Mouse (Mus musculus): ENCODE data around the gene Ctdspl.

Gene Ctdspl

DNA sequence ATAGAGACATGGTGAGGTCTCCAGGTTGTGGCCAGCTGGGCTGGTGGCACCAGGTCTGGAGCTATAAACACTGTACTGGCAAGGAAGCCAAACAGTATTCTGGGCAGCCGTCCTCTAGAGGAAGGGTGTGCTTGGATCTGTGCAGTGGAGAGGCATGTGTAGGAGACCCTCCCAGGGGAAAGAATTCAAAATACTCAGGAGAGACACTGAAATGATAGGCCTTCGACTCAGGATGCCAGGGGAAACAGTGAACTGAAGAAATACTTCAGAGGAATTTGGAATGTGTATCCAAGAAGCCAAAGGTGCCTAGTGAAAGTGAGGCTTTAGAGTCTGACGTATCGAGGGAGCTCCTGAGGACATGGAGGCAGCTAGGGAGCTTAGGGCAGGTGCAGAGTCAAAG, 23.4 kb downstream of the Ctdspl start:
- no peak for DNase-seq (ENCODE audit: low spot score)

DNA sequence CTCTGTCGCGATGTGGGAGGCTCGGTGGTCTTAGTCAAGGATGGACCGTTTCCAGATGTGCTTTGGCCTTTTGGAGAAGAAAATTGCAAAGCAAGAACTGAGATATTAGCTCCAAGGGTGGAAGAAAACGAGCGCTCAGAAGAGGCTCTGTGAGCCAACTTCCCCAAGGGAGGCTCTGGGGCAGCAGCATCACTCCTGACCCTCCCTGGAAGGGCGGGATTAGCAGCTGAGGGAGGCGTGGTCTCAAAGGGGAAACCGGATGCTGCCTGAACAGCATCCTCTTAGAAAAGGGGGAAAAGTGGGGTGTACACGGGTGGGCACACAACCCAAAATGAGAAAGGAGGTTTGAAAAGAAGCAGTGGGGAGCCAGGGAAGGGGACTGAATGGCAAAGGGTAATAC, 23.8 kb downstream of the Ctdspl start:
- no peak for DNase-seq (ENCODE audit: low spot score)

DNA sequence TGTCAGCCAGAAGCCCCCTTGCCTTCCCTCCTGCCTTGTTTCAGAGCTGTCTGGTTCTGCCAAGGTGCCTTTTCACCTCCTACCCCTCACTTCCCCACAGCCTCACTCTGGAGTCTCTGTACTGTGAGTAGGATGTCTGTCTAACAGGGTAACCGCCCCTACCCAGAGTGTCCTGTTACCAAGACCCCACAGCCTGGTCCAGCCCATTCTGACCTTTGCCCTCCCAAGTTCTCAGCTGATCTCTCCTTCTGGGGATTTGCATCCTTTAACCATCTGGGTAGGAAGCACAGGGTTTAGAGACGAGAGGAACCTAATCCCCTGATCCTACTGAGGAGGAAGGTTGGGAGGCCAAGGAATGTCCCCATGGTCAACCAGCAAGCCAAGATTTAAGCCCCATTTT, 24.5 kb downstream of the Ctdspl start:
- no peak for DNase-seq (ENCODE audit: low spot score)

DNA sequence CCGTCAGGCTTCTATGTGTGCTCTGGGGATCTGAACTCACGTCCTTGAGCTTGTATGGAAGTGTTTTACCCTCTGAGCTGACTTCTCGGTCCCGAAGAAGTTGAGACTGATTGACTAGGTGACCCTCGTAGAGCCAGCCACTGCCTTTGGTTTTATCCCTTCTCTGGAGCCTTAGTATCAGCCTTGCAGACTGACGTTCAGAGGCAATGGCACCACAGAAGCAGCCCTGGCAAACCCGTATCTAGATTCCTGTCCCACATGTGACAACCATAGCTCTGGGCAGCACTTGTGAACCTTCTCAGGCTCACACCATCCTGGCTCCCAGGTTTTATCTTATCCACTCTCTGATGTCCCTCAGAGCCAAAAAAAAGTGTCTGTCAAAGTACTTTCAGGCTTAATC, 25.1 kb downstream of the Ctdspl start:
- no peak for DNase-seq (ENCODE audit: low spot score)

DNA sequence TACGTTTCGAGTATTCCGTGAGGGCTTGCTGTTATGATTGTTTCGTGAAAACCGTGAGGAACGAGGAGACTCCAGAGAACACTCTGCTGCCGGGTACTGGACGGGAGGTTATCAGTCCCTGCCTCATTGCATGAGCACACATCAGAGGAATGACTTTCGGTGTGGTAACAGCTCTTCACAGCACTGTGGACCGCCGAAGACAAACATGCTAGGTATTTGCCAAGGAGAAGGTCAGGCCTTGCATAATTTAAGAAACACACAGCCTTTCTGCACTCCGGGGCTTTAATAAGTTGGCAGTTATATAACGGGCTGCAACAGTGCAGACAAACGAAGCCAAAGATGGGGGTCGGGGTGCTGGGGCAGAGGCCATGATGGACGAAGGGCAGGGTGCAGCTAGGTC, 25.9 kb downstream of the Ctdspl start:
- no peak for DNase-seq (ENCODE audit: low spot score)

DNA sequence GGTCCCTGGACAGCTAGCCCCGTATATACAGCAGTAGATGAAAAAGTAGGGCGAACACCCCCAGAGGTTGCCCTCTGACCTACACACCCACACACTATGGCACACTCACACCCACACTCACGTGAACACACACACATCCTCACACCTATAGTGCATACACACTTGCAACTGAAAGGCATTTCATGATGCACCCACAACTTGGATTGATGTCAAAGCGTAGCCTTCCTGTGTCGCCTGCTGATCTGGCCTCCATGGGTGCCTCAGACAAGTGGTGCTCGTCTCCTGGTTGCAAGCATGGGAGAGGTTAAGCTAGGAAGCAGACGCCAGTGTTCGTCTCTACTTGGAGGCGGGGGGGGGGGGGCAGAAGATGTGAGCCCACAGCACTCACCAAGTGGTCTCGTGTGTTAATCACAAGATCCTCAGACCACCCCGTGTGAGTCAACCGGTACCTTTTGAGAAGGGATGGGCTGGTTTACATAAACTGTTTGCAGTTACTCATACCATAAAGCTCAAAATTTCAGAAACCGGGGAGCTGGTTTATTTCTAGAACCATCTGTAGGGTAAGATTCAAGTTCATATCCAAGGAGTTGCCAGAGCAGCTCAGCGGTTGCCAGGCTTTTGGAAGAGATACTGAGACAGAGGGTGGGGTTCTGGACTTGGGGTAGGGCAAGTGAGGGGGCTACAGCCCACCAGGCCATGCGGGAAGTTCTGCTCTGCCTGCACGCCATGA, 27.4 kb downstream of the Ctdspl start:
- no peak for DNase-seq (ENCODE audit: low spot score)

DNA sequence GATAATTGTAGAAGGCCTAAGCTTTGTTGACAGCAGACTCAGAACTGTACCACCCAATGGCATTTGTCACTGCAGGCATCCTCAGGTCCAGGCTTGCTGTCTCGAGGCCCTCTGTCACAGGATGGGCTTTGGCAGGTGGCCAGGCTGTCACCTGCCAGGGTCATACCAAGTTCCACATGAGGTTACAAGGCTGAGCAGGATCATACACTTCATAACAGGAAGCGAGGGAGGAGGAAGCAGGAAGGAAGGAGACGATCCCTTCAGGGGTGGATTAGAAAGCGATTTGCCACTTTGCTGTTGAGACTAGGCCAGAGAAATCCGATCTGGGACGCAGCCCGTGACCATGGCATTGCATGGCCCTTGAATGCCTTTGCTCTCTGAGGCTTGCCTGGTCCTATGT, 32.5 kb downstream of the Ctdspl start:
- no peak for DNase-seq (ENCODE audit: low spot score)

DNA sequence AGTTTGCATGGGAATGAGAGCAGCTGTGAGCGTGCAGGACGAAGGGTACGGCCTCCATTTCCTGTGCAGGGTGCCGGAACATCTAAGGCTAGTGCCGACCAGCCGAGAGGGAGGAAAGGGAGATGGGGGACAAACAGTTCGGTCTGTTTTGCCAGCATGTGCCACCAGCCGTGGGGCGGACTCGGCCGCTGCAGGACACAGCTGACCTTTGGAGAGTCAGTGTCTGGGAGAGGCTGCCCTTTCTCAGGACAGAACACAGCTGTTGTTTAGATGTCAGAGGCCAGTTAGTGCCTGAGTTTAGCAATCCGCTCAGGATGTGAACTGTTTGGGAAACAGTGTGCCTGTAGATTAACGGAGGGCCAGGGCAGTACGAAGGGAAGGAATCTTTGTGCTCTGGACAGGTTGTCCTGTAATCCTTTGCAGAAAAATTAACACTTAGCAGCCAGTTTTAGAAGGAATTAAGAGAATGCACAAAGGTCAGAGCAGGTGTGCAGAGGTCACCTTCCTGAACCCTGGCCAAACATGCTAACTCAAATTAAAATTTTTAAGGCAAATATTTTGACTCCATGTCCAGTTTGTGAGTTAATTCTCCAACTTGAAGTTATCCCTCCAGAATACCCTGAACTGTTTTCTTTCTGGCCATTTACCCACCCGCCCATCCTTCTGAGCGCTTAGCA, 34.3 kb downstream of the Ctdspl start:
- DNase-seq (ENCODE audit: low spot score): no peak

DNA sequence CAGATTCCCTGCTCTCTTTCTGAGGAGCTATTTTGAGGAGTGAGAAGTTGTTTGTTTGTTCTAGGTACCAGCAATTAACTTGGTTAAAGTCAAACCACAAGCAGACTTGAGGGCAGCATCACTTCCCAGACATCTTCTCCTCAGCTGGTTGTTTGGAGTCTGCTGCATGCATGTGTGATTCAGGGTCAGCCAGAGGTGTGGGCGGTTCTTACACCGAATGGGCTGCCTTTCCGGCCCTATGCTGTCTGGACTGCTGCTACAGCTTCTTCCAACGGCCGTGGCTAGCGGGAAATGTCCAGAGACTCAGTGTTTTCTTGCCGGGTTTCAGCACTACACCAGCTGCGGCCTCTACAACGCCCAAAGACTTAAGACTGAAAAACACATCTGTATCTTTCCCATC, 36.9 kb downstream of the Ctdspl start:
- DNase-seq (ENCODE audit: low spot score): no peak

DNA sequence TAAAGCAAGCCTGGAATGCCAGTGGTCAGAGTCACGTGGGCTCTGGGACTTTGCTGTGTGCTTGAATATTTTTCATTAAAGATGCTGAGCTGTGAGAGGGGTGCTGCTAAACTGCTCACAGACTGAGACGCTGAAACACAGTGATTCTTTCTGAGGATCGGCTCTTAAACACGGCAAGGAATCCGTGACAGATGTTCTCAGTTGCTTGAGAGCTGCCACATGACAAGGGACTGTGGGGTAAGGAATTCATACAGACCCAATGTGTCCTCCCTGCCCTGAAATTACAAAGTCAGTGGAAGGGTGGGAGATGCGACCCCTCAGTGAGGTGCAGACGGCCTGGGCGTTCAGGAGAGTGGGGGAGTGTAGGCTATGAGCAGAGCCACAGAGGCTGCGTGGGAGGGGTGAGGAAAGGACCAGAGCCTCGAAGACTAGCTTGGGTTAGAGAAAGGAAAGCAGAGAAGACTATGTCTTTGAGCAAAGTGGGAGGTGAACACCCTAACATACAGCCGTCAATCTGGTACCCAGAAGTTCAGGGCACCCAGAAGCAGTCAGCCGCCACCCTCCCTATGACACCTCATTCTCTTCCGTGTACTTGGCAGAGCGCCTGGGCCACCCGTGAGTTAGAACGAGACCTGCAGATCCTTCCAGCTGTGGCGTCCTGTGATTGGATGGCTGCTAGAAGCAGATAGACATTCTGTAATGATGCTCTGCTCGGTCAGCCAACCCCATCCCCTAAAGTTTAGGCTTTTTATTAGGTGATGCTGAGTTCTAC, 38.2 kb downstream of the Ctdspl start:
- no peak for DNase-seq (ENCODE audit: low spot score)

DNA sequence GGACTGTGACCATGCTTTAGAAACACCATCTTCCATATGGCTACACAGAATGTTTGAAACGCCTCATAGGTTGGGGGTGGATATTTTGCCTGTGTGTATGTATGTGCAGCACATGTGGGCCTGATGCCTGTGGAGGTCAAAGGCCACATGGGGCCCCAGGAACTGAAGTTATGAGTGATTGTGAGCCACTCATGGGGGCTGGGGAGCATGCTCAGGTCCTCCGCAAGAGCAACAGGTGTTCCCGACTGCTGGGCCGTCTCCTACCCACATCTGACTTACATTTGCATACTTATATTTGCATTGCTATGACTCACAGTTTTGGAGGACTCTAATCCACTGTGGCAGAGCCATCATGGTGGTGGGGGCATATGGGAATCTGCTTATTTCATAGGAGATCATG, 43.6 kb downstream of the Ctdspl start:
- no peak for DNase-seq (ENCODE audit: low spot score)

DNA sequence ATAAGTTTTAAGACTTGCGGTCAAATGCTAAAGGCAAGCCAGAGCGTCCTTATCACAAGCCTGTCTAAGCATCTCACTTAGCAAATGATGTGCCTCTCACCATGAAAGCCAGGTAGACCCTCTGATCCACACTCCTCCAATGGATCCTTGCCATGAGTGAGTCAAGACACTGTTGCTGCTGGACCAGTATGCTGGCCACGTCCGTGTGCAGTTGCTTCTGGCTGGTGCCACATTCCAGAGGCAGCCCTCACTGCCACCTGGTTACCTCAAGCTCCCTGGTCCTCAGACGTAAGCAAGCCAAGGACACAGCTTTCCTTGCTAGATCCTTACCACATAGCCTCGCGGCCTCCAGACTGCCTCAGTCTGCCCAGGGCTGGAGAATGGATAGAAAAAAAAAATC, 46.8 kb downstream of the Ctdspl start:
- no peak for DNase-seq (ENCODE audit: low spot score)

DNA sequence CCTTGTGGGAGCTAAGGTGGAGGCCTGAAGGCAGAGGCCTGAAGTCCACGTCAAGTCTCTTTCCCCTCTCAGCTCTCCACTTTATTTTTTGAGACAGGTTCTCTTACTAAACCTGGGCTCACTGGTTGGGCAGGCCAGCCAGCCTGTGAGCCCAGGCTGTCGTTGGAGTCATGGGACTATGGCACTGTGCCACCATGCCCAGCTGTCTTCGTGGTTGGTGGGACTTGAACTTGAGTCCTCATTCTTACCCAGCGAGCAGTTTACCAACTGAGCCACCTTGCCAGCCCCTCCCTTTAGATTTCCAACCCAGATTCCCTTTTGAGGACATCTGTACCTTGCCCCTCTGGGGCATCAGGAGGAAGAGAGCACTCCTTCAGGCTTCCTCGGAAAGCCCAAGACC, 47.3 kb downstream of the Ctdspl start:
- no peak for DNase-seq (ENCODE audit: low spot score)

DNA sequence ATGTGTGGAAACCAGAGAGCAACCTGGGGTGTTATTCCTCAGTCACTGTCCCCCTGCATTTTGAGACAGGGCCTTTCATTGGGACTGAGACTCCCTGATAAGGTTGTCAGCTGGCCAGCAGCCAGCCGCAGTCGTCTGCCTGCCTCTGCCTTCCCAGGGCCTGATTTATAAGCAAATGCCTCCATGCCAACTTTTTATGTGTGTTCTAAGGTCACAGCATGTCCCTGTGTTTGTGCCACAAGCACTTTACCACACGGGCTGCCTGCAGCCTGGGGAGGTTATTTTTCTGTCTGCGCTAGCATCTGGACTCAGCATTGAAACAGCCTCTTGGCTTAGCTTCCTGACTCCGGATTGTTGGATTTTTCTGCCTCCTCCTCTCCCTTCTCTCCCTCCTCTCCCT, 47.9 kb downstream of the Ctdspl start:
- peak; percentile 47 for DNase-seq (ENCODE audit: low spot score)

DNA sequence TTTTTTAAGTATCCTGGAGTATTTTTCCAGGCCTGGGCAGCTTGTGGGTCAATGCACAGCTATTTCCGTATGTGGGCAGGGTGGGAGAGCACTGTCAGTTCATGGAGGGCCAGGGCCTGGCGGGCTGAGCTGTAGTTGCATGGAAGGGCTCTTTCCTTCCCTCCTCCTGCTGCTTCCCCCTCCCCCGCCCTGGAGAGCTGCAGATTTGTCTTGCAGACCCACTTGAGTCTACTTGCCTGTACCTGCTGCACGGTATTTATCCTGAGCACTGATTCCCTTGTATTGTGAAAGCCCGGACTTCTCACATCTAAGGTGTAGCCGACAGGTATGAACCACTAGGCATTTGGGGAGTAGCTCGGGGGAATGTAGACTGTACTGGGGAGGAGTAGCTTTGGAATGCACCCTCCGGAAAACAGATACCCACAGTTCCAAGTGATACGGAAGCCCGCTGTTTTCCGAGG, 49.0 kb downstream of the Ctdspl start:
- no peak for DNase-seq (ENCODE audit: low spot score)

DNA sequence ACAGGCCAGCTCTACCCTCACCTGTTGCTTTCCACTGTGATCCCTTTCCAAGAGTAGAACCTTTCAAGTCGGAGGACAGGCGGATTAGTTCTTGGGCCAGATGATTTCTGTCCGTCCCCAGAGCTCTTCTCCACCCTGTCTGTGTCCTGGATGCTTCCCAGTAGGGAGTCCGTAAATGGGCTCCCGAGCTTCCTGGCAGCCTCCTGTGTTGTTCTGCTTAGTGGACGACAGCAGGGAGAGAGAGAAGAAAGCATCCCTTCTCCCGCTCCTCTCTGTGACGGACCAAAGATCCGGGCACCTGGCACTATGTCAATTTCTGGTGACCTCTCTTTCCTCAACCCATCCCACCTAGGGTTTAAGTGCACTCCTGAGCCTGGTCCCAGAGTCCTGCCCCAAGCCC, 49.5 kb downstream of the Ctdspl start:
- no peak for DNase-seq (ENCODE audit: low spot score)

DNA sequence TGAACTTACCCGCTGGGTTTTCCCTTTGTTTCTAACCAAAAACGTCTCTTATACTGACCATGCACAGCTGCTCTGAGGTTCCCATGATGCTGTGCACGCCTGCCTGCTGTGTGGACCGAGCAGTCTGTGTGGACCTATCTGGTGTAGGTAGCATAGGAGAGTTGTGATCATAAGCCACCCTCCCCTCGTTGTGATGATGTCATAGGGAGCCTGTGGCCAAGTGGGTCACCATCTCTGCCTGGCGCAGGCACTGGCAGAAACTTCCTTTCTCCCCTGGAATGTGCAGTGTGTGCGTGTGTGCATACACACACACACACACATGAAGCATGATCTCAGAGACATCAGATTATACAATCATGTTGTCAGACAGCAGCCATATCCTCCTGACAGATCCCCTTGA, 50.3 kb downstream of the Ctdspl start:
- no peak for DNase-seq (ENCODE audit: low spot score)

DNA sequence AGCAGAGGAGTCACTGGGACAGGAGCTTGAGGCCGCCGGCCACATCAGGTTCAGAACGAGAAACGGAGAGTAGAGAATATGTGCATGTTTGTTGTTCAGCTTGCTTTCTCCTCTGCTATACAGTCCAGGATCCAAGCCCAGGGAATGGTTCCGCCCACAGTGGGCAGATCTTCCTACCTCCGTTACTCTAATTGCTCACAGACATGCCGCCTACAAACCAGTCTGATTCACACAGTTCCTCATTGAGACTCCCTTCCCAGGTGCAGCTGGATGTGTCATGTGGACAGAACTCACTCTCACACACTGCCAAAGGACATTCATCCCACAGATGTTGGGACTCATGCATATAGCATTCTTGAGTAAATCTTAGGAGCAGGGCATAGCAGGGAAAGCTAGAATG, 51.2 kb downstream of the Ctdspl start:
- DNase-seq (ENCODE audit: low spot score): no peak

DNA sequence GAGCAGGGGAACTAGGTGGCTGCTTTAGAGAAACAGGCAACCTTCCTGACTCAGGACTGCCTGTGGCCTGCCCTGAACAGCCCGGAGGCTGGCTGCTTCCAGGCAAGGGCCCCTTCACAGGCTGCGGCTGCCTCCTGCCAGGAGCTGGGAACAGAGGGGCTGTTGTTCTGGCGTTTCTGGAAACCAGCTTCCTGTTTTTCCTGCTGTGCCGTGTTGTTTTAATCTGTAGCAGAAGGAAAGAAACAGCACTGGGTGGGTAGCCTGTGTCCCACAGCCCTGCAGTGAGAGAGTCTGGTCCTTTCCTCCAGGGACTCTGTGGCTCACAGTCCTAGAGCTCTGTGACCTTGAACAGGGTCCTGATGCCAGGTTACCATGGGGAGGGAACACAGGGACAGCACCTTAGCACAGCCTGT, 54.2 kb downstream of the Ctdspl start:
- peak; percentile 66 for DNase-seq (ENCODE audit: low spot score)

DNA sequence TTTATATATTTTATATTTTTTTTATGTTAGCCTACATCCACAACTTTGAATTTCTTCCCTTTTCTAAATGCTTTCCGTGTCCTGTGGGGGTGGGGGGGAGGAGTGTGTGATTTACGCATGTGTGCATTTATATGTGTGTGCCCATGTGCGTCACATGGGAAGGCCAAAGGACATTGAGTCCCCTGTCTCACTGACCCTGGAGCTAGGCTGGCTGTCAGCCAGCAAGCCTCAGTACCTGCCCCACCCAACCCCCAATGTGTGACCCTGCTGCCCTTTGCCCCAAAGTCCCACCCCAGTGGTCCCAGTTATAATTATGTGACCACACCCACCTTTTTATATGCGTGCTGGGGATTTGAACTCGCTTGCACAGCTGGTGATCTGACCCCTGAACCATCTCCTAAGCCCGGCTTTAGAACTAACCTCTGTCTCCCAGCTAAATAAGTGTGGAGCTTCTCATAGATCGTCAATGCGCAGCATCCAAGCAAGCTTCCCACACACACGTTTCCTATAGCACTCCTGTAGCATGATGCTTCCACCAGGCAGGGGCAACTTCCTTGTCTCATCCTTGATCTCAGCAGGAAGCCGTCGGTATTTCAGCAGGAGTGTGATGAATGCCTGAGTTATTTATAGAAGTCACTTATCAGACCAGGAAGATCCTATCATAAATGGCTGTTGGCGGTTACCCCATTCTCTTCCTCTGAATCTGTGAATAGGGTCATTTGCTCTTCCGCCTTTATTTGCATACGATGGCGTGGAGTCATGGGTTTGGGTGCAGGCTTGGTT, 58.6 kb downstream of the Ctdspl start:
- DNase-seq (ENCODE audit: low spot score): no peak

DNA sequence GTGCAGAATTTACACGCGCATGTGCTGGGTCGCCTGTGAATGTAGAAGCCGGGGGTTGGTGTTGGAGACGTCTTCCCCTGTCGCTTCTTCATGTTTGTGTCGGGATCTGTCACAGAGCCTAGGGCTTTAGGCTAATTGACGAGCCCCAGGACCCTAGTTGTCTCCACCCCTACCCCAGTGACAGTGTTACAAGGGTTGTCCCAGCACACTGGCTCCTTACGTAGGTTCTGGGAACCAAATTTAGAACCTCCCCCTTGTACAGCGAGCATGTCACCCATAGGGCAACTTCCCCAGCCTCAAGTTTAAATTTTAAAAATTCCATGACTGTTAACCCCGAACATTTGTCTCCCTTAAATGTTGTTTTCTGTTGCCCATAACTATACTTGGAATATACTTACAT, 60.0 kb downstream of the Ctdspl start:
- DNase-seq (ENCODE audit: low spot score): no peak
